Mouse (Mus musculus) forebrain, embryonic 11.5 days (tissue): ENCODE data around the gene Gpr137b. TPM values are rescaled to one million over a fixed set of nuclear protein-coding genes. Genes with fewer than 3 reads are reported as not detected.
"Not testable (repeated sequence)": the region's sequence is repeated elsewhere in the genome, so short reads cannot be mapped to it uniquely, and the experiment has no call there.

Experiments
- ATAC-seq: fragments of 200-750 bp; cut with Nextera tagmentation; replicated peaks from 2 replicates; pipeline ENCODE4 v1.8.0; 2017; ENCODE audit warnings: moderate TSS enrichment; ENCODE audit not compliant: low FRiP score
- DNase-seq: peaks from one replicate; pipeline ENCODE4 v3.0.0-alpha.2; 2017; ENCODE audit warnings: low spot score
- H3K27ac ChIP-seq: fragments of 300-500 bp; sonication (generic); 2 replicates; pipeline ENCODE4 v1.5.1; 2014; ENCODE audit warnings: low read depth, low read length
- H3K27me3 ChIP-seq: fragments of 300-500 bp; sonication (generic); 2 replicates; pipeline ENCODE4 v1.6.1; 2014; ENCODE audit warnings: mild to moderate bottlenecking, low read length, mixed read lengths; ENCODE audit not compliant: control insufficient read depth, insufficient read depth
- H3K36me3 ChIP-seq: fragments of 300-500 bp; sonication (generic); 2 replicates; pipeline ENCODE4 v1.6.1; 2014; ENCODE audit warnings: mild to moderate bottlenecking, low read length, moderate library complexity, mixed read lengths; ENCODE audit not compliant: control insufficient read depth, insufficient read depth
- H3K4me1 ChIP-seq: fragments of 300-500 bp; sonication (generic); replicated peaks from 2 replicates; pipeline ENCODE4 v1.6.1; 2014; ENCODE audit warnings: low read length, mixed read lengths; ENCODE audit not compliant: control insufficient read depth, insufficient read depth
- H3K4me2 ChIP-seq: fragments of 300-500 bp; sonication (generic); 2 replicates; pipeline ENCODE4 v1.6.1; 2014; ENCODE audit warnings: low read depth, mild to moderate bottlenecking, low read length, moderate library complexity, mixed read lengths; ENCODE audit not compliant: severe bottlenecking
- H3K4me3 ChIP-seq: fragments of 300-500 bp; sonication (generic); 2 replicates; pipeline ENCODE4 v1.5.1; 2014; ENCODE audit warnings: low read depth, low read length
- H3K9ac ChIP-seq: fragments of 300-500 bp; sonication (generic); 2 replicates; pipeline ENCODE4 v1.6.1; 2014; ENCODE audit warnings: low read length
- H3K9me3 ChIP-seq: fragments of 300-500 bp; sonication (generic); 2 replicates; pipeline ENCODE4 v1.6.1; 2016; ENCODE audit warnings: low read length, mixed read lengths; ENCODE audit not compliant: control insufficient read depth
- WGBS: fragments of 180-500 bp; shearing (Covaris S2); extraction: QIAGEN DNeasy Blood & Tissue Kit; methylation state at CpG from one replicate; pipeline ENCODE4 v1.1.7; 2014; 5-methylcytosine and 5-hydroxymethylcytosine counted together
- polyA plus RNA-seq: library from polyadenylated mRNA; unstranded; fragments of >200 nt; fragmentation: Nextera tagmentation; extraction: Ambion mirVana; gene quantifications from 2 replicates; pipeline ENCODE4 v1.2.1, GENCODE M21; 2014

The Gpr137b gene
- 28.3 and 30.3 TPM in 2 replicates for polyA plus RNA-seq

DNA sequence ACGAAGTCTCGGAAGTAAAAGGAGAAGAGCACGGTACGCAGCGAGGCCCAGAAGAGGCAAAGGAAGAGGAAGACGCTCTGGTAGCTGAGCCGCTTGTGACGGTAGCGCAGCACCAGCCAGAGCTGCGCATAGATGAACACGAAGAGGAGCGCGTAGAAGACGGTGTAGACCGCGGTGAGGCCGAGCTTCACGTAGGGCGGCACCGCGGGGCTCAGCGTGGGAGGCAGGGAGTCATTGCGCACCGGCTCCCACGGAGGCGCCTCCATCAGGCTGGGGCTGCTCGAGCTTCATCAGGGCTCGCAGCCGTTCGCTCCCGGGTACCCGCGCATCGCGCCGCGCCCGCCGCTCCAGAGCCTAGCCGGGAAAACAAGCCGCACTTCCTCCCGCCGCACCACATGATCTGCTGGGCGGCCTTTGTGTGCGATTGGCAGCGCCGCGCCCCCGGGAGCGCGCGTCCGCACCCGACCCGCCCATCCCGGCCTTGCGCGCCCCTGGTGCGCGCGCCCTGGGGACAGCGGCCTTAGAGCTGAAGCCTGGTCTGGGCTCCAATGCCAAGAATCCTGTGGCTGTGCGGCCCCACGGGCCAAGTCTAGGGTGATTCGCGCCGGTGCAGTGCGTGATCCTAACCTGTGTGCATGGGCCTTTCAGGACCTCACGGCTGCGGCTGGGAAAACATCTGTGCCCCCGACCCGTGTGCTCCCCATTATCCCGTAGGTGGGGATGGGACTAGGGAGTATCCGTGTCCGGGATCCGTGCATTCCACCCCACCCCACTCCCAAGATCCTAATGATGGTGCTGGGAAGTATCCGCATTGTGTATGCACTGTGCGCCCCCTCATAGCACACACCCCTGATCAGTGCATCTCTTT lies at the start of gene Gpr137b:
Gene Gpr137b, minus strand, starts transcription at position 787 of the 868 bp plus-strand sequence.
- H3K27me3 ChIP-seq, H3K27ac ChIP-seq, H3K4me1 ChIP-seq, H3K9me3 ChIP-seq, H3K36me3 ChIP-seq: not testable (repeated sequence)
- peak within 1 kb of the TSS; percentile 31 for H3K4me3 ChIP-seq
- peak within 1 kb of the TSS; percentile 45; the same call in 1 of the 2 replicates for H3K9ac ChIP-seq
- ATAC-seq (peak; percentile 90), DNase-seq (peak; percentile 75)
- 1% methylated on average over 36 of the region's 78 CpGs for WGBS
- peak within 1 kb of the TSS; percentile 40 for H3K4me2 ChIP-seq

DNA sequence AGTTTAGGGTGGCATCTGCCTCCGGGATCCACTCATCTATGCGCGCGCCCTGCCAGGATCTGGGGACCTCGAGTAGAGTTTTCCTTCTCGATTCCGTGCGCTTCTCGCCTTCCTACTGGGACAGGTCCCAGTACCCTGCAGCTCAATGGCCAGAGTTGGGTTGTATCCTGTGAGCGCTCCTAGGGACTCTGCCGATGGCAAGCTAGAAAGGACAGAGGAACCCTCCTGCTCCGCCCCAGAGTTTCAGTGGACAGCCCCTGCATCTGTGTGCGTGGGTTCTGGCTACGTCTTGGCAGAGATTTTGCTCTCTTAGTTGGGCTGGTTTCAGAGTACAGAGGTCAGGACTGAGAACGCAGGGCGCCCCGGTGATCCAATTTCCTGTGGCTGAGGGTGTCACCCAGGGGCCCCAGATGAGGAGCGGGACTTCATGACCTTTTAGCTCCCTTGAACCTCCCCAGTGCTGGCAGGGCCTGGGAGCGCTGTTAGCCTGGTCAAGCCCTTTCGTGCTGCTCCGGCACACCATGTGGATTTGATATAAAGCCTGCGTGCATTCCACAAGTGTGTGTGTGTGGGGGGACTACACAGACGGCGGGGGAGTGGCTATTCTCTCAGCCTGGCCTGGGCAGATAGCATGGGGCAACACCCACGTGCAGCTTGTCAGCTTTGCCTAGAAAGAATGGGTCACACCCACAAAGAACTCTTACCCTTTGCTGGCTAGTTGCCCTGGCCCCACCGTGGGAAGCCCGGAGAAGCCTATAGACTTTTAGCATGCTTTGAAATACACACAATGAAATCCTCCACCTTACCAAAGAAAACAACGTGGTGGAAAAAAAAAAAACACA lies 44.5 kb upstream of the Gpr137b start:
- WGBS: 8% methylated on average over 13 of the region's 28 CpGs
- H3K4me1 ChIP-seq, H3K4me2 ChIP-seq, H3K27me3 ChIP-seq, H3K9me3 ChIP-seq, H3K36me3 ChIP-seq, H3K27ac ChIP-seq, H3K9ac ChIP-seq, DNase-seq, H3K4me3 ChIP-seq: not testable (repeated sequence)
- ATAC-seq: peak; percentile 49

GRCm38 (mm10) chr13:13437460-13438015 lies 43.7 kb upstream of the Gpr137b start, which contains the start of gene Nid1:
Gene Nid1 (plus strand): TSS chr13:13437551.
- H3K9me3 ChIP-seq, H3K4me1 ChIP-seq, H3K27ac ChIP-seq, H3K9ac ChIP-seq, H3K27me3 ChIP-seq, H3K36me3 ChIP-seq: not testable (repeated sequence)
- peak within 1 kb of the TSS; percentile 12; the same call in 1 of the 2 replicates for H3K4me3 ChIP-seq
- ATAC-seq (peak; percentile 83), DNase-seq (peak; percentile 53)
- peak within 1 kb of the TSS; percentile 34 for H3K4me2 ChIP-seq
- 0% methylated on average over 18 of the region's 39 CpGs for WGBS

DNA sequence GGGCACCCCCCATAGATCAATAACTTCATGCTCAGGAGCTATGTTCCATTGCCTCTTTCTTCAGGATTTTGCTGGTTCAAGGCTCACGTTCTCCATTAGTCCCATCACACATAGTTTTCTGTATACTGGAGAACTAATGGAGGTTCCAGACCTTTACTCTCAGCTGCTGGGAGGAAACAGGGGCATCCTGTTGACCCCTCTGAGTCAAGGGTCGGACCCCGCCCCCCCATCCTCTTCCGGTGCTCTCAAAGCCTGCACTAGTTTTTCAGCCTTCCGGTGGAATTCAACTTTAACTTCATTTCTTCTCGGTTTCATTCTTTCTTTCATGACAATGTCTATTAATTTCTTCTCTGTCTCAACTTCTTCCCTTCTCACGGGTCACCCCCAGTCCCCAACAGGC lies 42.3 kb upstream of the Gpr137b start:
- not testable (repeated sequence) for ATAC-seq, H3K27ac ChIP-seq, H3K4me2 ChIP-seq

DNA sequence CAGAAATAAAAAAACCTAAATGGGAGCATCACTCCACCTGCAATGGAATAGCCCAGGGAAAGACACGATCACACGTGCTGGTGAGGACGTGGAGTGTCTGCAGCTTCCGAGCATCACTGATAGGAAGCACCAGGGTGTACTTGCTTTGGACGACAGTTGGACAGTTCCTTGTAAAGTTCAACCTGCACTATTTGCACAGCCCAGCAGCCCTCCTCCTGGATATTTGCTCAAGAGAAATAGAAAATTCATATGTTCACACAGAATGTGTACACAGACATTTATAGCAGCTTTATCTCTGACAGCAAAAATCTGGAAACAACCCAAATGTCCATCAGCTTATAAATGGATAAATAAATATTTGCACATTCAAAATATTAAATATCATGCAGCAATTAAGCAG lies 29.5 kb upstream of the Gpr137b start:
- not testable (repeated sequence) for DNase-seq, H3K36me3 ChIP-seq, H3K9me3 ChIP-seq, H3K9ac ChIP-seq, H3K4me3 ChIP-seq, H3K4me2 ChIP-seq, H3K4me1 ChIP-seq, ATAC-seq, H3K27ac ChIP-seq, H3K27me3 ChIP-seq
- 67% methylated on average over 1 of the region's 5 CpGs for WGBS

More for the DNA sequence above, 42.3 kb upstream of the Gpr137b start:
- not testable (repeated sequence) for H3K9ac ChIP-seq, H3K4me1 ChIP-seq, H3K9me3 ChIP-seq, H3K4me3 ChIP-seq, DNase-seq, H3K36me3 ChIP-seq, H3K27me3 ChIP-seq
- WGBS: 86% methylated on average over 4 of the region's 7 CpGs

- H3K27me3 ChIP-seq, ATAC-seq, DNase-seq, H3K4me1 ChIP-seq, H3K36me3 ChIP-seq, H3K9me3 ChIP-seq, H3K27ac ChIP-seq, H3K4me2 ChIP-seq, H3K4me3 ChIP-seq, H3K9ac ChIP-seq: not testable (repeated sequence)
- WGBS: 89% methylated on average over 6 of the region's 12 CpGs
Observed at GRCm38 (mm10) chr13:13418859-13419258, 25.0 kb upstream of the Gpr137b start.

- H3K27ac ChIP-seq, H3K9ac ChIP-seq, H3K4me1 ChIP-seq, H3K36me3 ChIP-seq, H3K9me3 ChIP-seq, H3K4me2 ChIP-seq, H3K4me3 ChIP-seq, H3K27me3 ChIP-seq, DNase-seq: not testable (repeated sequence)
- WGBS: 91% methylated on average over 2 of the region's 4 CpGs
- ATAC-seq: peak; percentile 61; the same call in 1 of the 2 replicates
Observed at GRCm38 (mm10) chr13:13416007-13416337, 22.2 kb upstream of the Gpr137b start.

- H3K9me3 ChIP-seq, H3K4me2 ChIP-seq, H3K27me3 ChIP-seq, H3K4me3 ChIP-seq, H3K36me3 ChIP-seq, H3K27ac ChIP-seq, H3K9ac ChIP-seq, H3K4me1 ChIP-seq: not testable (repeated sequence)
- ATAC-seq: peak; percentile 78
- peak; percentile 63 for DNase-seq
- 44% methylated on average over 22 of the region's 23 CpGs for WGBS
Observed at GRCm38 (mm10) chr13:13415120-13416006, 21.5 kb upstream of the Gpr137b start.
